Mouse (Mus musculus) embryonic facial prominence, embryonic 14.5 days (tissue): ENCODE results near the gene Hrh3. TPM values are rescaled to one million over a fixed set of nuclear protein-coding genes. Genes with fewer than 3 reads are reported as not detected.

Source experiments
- ATAC-seq: fragments of 200-750 bp; cut with Nextera tagmentation; 2 replicates; pipeline ENCODE4 v1.8.0; 2017; ENCODE audit warnings: low read depth, moderate number of reproducible peaks, moderate TSS enrichment
- DNase-seq: peaks from one replicate; pipeline ENCODE4 v3.0.0-alpha.2; 2015; ENCODE audit warnings: low spot score
- H3K27ac ChIP-seq: fragments of 300-500 bp; sonication (generic); replicated peaks from 2 replicates; pipeline ENCODE4 v1.5.1; 2014; ENCODE audit warnings: low read depth, mild to moderate bottlenecking, low read length, moderate library complexity
- H3K27me3 ChIP-seq: fragments of 300-500 bp; sonication (generic); replicated peaks from 2 replicates; pipeline ENCODE4 v1.6.1; 2014; ENCODE audit warnings: low read length; ENCODE audit not compliant: control insufficient read depth, insufficient read depth
- H3K36me3 ChIP-seq: fragments of 300-500 bp; sonication (generic); 2 replicates; pipeline ENCODE4 v1.6.1; 2014; ENCODE audit warnings: low read length, mixed read lengths; ENCODE audit not compliant: control insufficient read depth, insufficient read depth
- H3K4me1 ChIP-seq: fragments of 300-500 bp; sonication (generic); 2 replicates; pipeline ENCODE4 v1.6.1; 2014; ENCODE audit warnings: antibody characterized with exemption, low read length; ENCODE audit not compliant: control insufficient read depth, insufficient read depth
- H3K4me2 ChIP-seq: fragments of 300-500 bp; sonication (generic); 2 replicates; pipeline ENCODE4 v1.6.1; 2014; ENCODE audit warnings: low read depth, mild to moderate bottlenecking, low read length, moderate library complexity, mixed read lengths
- H3K4me3 ChIP-seq: fragments of 300-500 bp; sonication (generic); 2 replicates; pipeline ENCODE4 v1.5.1; 2014; ENCODE audit warnings: low read depth, mild to moderate bottlenecking, low read length
- H3K9ac ChIP-seq: fragments of 300-500 bp; sonication (generic); 2 replicates; pipeline ENCODE4 v1.6.1; 2014; ENCODE audit warnings: low read depth, mild to moderate bottlenecking, low read length, moderate library complexity, mixed read lengths
- H3K9me3 ChIP-seq: fragments of 300-500 bp; sonication (generic); 2 replicates; pipeline ENCODE4 v1.6.1; 2016; ENCODE audit warnings: low read length; ENCODE audit not compliant: control insufficient read depth
- WGBS: fragments of 180-500 bp; shearing (Covaris S2); extraction: QIAGEN DNeasy Blood & Tissue Kit; methylation state at CpG from one replicate; pipeline ENCODE4 v1.1.7; 2014; 5-methylcytosine and 5-hydroxymethylcytosine counted together
- polyA plus RNA-seq: library from polyadenylated mRNA; unstranded; fragments of >200 nt; fragmentation: Nextera tagmentation; extraction: Ambion mirVana; gene quantifications from 2 replicates; pipeline ENCODE4 v1.2.1, GENCODE M21; 2014

Hrh3 gene
- polyA plus RNA-seq, result 0.11 and 0.14 TPM in 2 replicates

DNA sequence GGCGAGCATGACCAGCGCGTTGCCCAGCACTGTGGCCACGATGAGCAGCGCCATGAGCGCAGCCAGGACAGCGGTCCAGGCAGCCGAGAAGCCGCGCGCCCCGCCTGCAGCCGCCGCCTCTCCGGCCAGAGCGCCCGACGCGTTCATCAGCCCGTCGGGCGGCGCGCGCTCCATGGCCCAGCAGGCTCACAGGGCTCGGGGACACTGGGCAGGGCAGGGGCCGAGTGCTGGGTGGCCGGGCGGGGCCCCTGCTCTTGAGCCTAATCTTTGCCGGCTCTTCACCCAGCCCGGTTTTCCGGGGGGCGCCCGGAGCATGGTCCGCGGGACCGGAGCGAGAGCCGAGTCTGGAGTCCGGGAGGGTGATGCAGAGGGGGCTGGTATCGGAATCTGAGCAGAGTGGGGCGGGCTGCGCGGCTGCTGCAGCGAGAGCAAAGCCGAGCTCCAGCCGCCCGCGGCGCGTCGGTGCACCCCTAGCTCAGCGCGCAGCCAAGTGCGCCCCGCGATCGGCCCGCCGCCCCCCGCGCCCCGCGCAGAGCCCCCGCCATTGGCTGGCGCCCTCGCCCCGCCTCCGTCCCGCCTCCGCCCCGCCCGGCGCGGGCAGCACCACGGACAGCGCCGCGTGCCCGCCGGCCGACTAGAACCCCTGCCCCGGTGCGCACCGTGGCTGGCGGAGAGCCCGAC is at the start of gene Hrh3:
Gene Hrh3, minus strand, starts transcription at position 511 of the 681 bp plus-strand sequence.
- peaks cover 69% of the 10 kb centered on the region for H3K27me3 ChIP-seq
- H3K36me3 ChIP-seq, result no peaks in the 10 kb centered on the region
- H3K4me2 ChIP-seq, result peak within 1 kb of the TSS; percentile 96
- H3K4me1 ChIP-seq, result peaks cover 12% of the 10 kb centered on the region; the same call in 1 of the 2 replicates
- peak within 1 kb of the TSS; percentile 48 for H3K4me3 ChIP-seq
- H3K9ac ChIP-seq, result no peak within 1 kb of the TSS
- DNase-seq, result peak; percentile 79
- peak; percentile 91 for ATAC-seq
- no peaks in the 10 kb centered on the region for H3K9me3 ChIP-seq
- H3K27ac ChIP-seq, result no peak within 1 kb of the TSS
- 0% methylated on average over 12 of the region's 87 CpGs for WGBS

DNA sequence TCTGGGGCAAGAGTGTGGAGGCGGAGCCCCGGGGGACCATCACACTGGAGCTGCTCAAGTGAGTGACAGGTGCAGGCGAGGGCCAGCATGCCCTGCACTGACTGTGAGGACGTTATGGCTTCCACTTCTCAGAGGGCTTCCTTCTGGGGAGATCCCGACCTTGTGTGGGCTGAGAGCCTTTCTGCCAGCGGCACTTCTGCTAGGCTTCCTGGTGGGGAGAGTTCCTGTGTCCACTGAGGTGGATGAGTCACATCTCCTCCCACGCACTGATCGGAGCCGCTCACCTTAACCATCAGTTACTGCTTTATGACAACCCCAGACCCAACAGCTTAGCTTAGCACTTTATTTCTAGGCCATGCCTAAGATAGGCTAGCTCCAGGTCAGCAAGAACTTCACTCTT is 44.3 kb upstream of the Hrh3 start:
- WGBS, result 83% methylated on average over 9 of the region's 9 CpGs
- DNase-seq, result no peak
- peaks cover 91% of the 10 kb centered on the region for H3K36me3 ChIP-seq
- no peak overlapping the region for H3K4me2 ChIP-seq
- no peak for ATAC-seq
- no peaks in the 10 kb centered on the region for H3K9me3 ChIP-seq
- no peaks in the 10 kb centered on the region for H3K4me1 ChIP-seq
- H3K27ac ChIP-seq, result no peak overlapping the region
- H3K9ac ChIP-seq, result no peak overlapping the region
- H3K4me3 ChIP-seq, result no peak overlapping the region
- no peaks in the 10 kb centered on the region for H3K27me3 ChIP-seq

DNA sequence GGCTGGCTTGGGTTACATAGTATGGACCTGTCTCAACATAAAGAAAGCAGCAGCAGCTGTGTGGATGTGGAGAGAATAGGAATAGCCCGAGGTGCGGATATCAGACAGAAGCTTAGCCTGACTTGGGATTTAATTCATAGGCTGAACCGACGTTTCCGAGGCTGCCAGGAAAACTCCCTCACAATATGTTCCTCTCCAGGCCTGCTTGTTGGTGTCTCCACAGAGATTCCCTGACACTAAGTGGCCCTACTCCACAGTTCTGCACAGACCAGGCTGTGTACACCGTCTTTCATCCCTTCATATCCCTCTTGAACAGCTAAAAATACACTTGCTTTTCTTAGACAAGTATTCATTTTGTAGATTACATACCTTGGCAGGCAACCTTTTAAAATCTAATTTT is 43.1 kb upstream of the Hrh3 start:
- Histone ChIP-seq H3K27me3 (no peaks in the 10 kb centered on the region), H3K9me3 (no peaks in the 10 kb centered on the region), H3K4me3 (no peak overlapping the region), H3K27ac (no peak overlapping the region), H3K4me2 (no peak overlapping the region), H3K36me3 (peaks cover 88% of the 10 kb centered on the region), H3K9ac (no peak overlapping the region), H3K4me1 (no peaks in the 10 kb centered on the region)
- DNase-seq (no peak), ATAC-seq (no peak)
- 86% methylated on average over 6 of the region's 6 CpGs for WGBS

DNA sequence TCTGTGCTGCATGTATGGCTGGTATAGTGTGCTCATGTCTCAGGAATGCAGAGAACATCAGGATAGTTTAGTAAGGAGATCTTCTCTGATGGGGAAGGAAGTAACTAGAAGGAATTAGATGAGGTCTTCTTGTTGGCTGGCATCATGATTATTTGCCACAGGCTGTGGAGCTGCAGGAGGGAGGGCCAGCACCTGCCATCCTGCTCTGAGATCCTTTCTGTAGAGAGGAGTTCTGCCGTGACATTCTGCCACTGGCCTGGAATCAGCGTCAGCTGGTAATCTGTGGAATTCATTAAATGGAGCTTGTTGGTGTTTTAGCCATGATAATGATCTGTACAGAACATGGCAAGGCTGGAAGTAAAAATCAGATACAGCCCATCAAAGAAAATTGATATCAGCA is 41.8 kb upstream of the Hrh3 start:
- peaks cover 88% of the 10 kb centered on the region for H3K36me3 ChIP-seq
- 81% methylated on average over 2 of the region's 2 CpGs for WGBS

DNA sequence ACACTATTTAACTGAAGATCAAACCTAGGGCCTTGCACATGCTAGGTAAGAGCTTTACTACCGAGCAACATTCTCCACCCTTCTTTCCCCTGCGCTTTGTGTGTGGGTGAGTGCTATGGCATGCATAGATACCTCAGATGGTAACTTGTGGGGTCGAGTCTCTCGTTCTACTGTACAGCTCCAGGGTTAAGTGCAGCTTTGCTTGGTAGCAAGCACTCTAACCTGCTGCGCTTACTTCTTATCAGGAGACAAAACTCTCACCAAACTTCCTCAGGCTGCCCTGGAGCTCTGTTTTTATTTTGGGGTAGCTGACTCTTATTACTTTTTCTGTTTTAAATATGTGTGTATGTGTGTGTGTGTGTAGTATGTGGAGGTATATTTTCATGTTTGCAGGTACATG is 31.1 kb upstream of the Hrh3 start:
- Histone ChIP-seq H3K4me2 (no peak overlapping the region), H3K4me3 (no peak overlapping the region), H3K27me3 (no peaks in the 10 kb centered on the region), H3K27ac (no peak overlapping the region), H3K9me3 (no peaks in the 10 kb centered on the region), H3K9ac (no peak overlapping the region), H3K4me1 (no peaks in the 10 kb centered on the region), H3K36me3 (peaks cover 22% of the 10 kb centered on the region)
- WGBS, result 76% methylated on average over 5 of the region's 5 CpGs
- no peak for ATAC-seq
- DNase-seq, result no peak

More for the DNA sequence above, 41.8 kb upstream of the Hrh3 start:
- H3K4me3 ChIP-seq, result no peak overlapping the region
- H3K27me3 ChIP-seq, result no peaks in the 10 kb centered on the region
- no peaks in the 10 kb centered on the region for H3K4me1 ChIP-seq
- DNase-seq (no peak), ATAC-seq (no peak)
- H3K27ac ChIP-seq, result no peak overlapping the region
- H3K9me3 ChIP-seq, result no peaks in the 10 kb centered on the region
- H3K4me2 ChIP-seq, result no peak overlapping the region
- H3K9ac ChIP-seq, result no peak overlapping the region

DNA sequence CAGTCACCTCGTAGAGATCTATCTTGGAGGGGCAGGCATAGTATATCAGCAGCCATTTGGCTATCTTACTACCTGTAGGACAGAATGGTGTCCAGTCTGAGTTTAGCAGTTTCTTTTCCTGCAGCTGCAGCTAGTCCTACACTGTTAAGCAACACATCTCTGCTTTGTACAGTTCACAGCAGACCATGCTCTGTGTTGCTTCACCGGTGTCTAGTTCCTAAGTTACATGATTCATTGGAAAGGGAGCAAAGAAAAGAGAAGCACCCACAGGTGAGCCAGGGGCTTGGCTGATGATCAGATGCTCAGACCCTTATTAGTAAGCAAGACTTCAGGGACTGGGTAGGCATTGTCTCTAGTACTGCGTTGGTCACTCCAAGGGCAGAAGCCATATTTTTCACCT is 29.6 kb upstream of the Hrh3 start:
- H3K4me1 ChIP-seq, result no peaks in the 10 kb centered on the region
- no peaks in the 10 kb centered on the region for H3K27me3 ChIP-seq
- H3K27ac ChIP-seq, result no peak overlapping the region
- H3K4me2 ChIP-seq, result no peak overlapping the region
- 89% methylated on average over 3 of the region's 3 CpGs for WGBS
- H3K9me3 ChIP-seq, result no peaks in the 10 kb centered on the region
- ATAC-seq (no peak), DNase-seq (no peak)
- H3K36me3 ChIP-seq, result peaks cover 9% of the 10 kb centered on the region
- H3K9ac ChIP-seq, result no peak overlapping the region
- no peak overlapping the region for H3K4me3 ChIP-seq

DNA sequence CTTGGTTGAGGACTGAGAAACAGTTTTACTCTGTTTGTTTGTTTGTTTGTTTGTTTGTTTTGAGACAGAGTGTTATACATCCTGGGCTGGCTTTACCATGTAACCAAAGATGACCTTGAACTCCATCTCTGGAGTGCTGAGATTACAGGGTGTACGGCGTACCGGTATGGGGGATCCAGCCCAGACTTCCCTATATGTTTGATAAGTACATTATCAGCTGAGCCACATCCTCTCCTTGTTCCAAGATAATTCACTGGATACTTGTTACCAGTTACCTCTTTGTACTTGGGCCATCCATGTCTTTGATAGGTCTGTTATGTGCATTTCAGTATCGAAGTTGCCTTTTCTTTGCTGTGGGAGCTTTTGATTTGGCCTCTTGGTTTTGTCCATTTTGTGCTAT is 28.9 kb upstream of the Hrh3 start:
- H3K4me1 ChIP-seq, result no peaks in the 10 kb centered on the region
- peaks cover 4% of the 10 kb centered on the region; the same call in 1 of the 2 replicates for H3K36me3 ChIP-seq
- DNase-seq, result no peak
- H3K27me3 ChIP-seq, result no peaks in the 10 kb centered on the region
- ATAC-seq, result no peak
- no peak overlapping the region for H3K4me2 ChIP-seq
- H3K9ac ChIP-seq, result no peak overlapping the region
- no peak overlapping the region for H3K27ac ChIP-seq
- 95% methylated on average over 4 of the region's 4 CpGs for WGBS
- no peaks in the 10 kb centered on the region for H3K9me3 ChIP-seq
- H3K4me3 ChIP-seq, result no peak overlapping the region

DNA sequence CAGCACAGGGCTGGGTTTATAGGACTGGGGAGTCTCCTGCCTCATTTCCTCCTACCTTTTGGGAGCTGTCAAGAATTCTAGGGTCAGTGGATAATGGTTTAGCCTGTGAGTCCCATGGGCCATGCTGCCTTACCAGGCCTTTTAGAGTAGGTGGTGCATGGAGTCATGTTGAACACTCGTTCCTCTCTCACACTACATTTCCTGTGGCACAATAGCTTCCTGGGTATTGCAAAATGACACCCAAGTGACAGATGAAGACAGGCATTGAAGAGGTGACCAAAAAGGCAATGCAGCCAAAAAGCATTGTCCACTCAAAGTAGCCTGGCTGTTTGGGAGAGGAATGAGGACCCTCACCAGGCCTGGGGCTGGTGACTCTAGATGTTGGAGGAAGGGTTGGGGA is 23.4 kb upstream of the Hrh3 start:
- ATAC-seq, result no peak
- H3K4me2 ChIP-seq, result no peak overlapping the region
- H3K4me3 ChIP-seq, result no peak overlapping the region
- H3K27ac ChIP-seq, result no peak overlapping the region
- 59% methylated on average over 1 of the region's 1 CpGs for WGBS
- H3K9me3 ChIP-seq, result peaks cover 3% of the 10 kb centered on the region; the same call in 1 of the 2 replicates
- no peak overlapping the region for H3K9ac ChIP-seq
- no peaks in the 10 kb centered on the region for H3K36me3 ChIP-seq
- DNase-seq, result no peak
- no peaks in the 10 kb centered on the region for H3K27me3 ChIP-seq
- H3K4me1 ChIP-seq, result 0 out of 2 replicates have a peak, but pooled peaks cover 9% of the 10 kb centered on the region

DNA sequence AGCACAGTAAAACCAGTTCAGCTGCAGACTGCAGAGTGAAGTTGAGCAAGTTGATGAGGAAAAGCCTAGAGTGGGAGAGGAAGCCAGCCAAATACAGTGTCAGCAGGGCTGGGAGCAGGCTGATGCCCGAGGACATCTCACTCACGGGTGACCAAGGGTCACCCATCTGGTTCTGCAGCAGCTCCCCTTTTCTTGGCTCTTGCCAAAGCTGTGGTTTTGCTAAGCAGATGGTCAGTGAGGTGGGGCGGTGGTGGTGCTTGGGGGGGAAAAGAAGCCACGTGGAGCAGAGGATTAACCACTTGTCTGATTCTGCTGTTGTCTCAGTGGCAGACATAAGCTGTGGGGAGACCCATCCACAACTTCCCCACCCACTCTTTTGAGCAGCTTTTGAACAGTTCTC is 21.9 kb upstream of the Hrh3 start:
- Histone ChIP-seq H3K27me3 (no peaks in the 10 kb centered on the region), H3K4me2 (no peak overlapping the region), H3K4me1 (0 out of 2 replicates have a peak, but pooled peaks cover 9% of the 10 kb centered on the region), H3K9me3 (peaks cover 3% of the 10 kb centered on the region; the same call in 1 of the 2 replicates), H3K9ac (peak overlapping the region; percentile 31; the same call in 1 of the 2 replicates), H3K27ac (0 out of 2 replicates have a peak overlapping the region, but pooled peaks have one; percentile 39), H3K4me3 (no peak overlapping the region), H3K36me3 (no peaks in the 10 kb centered on the region)
- 9% methylated on average over 4 of the region's 4 CpGs for WGBS
- DNase-seq (peak; percentile 43), ATAC-seq (no peak)
